Mouse (Mus musculus): Measurements from ENCODE around the gene Hist1h4n.
A peak's percentile ranks its signal among the peaks of the same experiment; 100 is the strongest.
"Not testable (repeated sequence)": the region's sequence is repeated elsewhere in the genome, so short reads cannot be mapped to it uniquely, and the experiment has no call there.

The Hist1h4n gene

GRCm38 (mm10) chr13:21831418-21832394 lies at the start of gene Hist1h4n:
Gene Hist1h4n, minus strand, starts transcription at chr13:21832196.
- not testable (repeated sequence) for DNase-seq (ENCODE audit: low read depth in 1 of 2, low spot score in 2 of 2)

- no peak for DNase-seq (ENCODE audit: low read depth in 1 of 2, low spot score in 2 of 2)
Measured at GRCm38 (mm10) chr13:21880735-21881134, 48.7 kb upstream of the Hist1h4n start.

GRCm38 (mm10) chr13:21865503-21865902 lies 33.5 kb upstream of the Hist1h4n start:
- not testable (repeated sequence) for DNase-seq (ENCODE audit: low read depth in 1 of 2, low spot score in 2 of 2)

- no peak for DNase-seq (ENCODE audit: low read depth in 1 of 2, low spot score in 2 of 2)
Measured at GRCm38 (mm10) chr13:21861608-21862007, 29.6 kb upstream of the Hist1h4n start.

GRCm38 (mm10) chr13:21855698-21856162 lies 23.7 kb upstream of the Hist1h4n start:
- DNase-seq (ENCODE audit: low read depth in 1 of 2, low spot score in 2 of 2), result no peak

- peak; percentile 45 to 72 for DNase-seq (ENCODE audit: low read depth in 1 of 2, low spot score in 2 of 2)
Measured at GRCm38 (mm10) chr13:21855146-21855545, 23.1 kb upstream of the Hist1h4n start.

- DNase-seq (ENCODE audit: low read depth in 1 of 2, low spot score in 2 of 2), result no peak
Measured at GRCm38 (mm10) chr13:21852215-21852945, 20.4 kb upstream of the Hist1h4n start.

GRCm38 (mm10) chr13:21850696-21851095 lies 18.7 kb upstream of the Hist1h4n start:
- DNase-seq (ENCODE audit: low read depth in 1 of 2, low spot score in 2 of 2), result not testable (repeated sequence)

- DNase-seq (ENCODE audit: low read depth in 1 of 2, low spot score in 2 of 2), result no peak
Measured at GRCm38 (mm10) chr13:21847883-21848282, 15.9 kb upstream of the Hist1h4n start.

GRCm38 (mm10) chr13:21846356-21846755 lies 14.4 kb upstream of the Hist1h4n start:
- not testable (repeated sequence) for DNase-seq (ENCODE audit: low read depth in 1 of 2, low spot score in 2 of 2)

- not testable (repeated sequence) for DNase-seq (ENCODE audit: low read depth in 1 of 2, low spot score in 2 of 2)
Measured at GRCm38 (mm10) chr13:21840508-21840907, 8.5 kb upstream of the Hist1h4n start.

GRCm38 (mm10) chr13:21833461-21833860 lies 1.5 kb upstream of the Hist1h4n start, which contains the start of the genes Hist1h2ap and Hist1h2br:
Gene Hist1h2ap, minus strand, starts transcription at chr13:21833507.
Gene Hist1h2br, plus strand, starts transcription at chr13:21833743.
- not testable (repeated sequence) for DNase-seq (ENCODE audit: low read depth in 1 of 2, low spot score in 2 of 2)

- DNase-seq (ENCODE audit: low read depth in 1 of 2, low spot score in 2 of 2), result no peak
Measured at GRCm38 (mm10) chr13:21830344-21830743, 1.7 kb downstream of the Hist1h4n start.

- no peak for DNase-seq (ENCODE audit: low read depth in 1 of 2, low spot score in 2 of 2)
Measured at GRCm38 (mm10) chr13:21828511-21828910, 3.5 kb downstream of the Hist1h4n start.

- DNase-seq (ENCODE audit: low read depth in 1 of 2, low spot score in 2 of 2), result not testable (repeated sequence)
Measured at GRCm38 (mm10) chr13:21820082-21820890, 11.7 kb downstream of the Hist1h4n start.

- not testable (repeated sequence) for DNase-seq (ENCODE audit: low read depth in 1 of 2, low spot score in 2 of 2)
Measured at GRCm38 (mm10) chr13:21812092-21812491, 19.9 kb downstream of the Hist1h4n start.

- DNase-seq (ENCODE audit: low read depth in 1 of 2, low spot score in 2 of 2), result peak in 1 of 2 experiments; percentile 21
Measured at GRCm38 (mm10) chr13:21811539-21811938, 20.5 kb downstream of the Hist1h4n start, which contains the start of gene Hist1h4m. Gene Hist1h4m, plus strand, starts transcription at chr13:21811746.

- DNase-seq (ENCODE audit: low read depth in 1 of 2, low spot score in 2 of 2), result not testable (repeated sequence)
Measured at GRCm38 (mm10) chr13:21811074-21811473, 20.9 kb downstream of the Hist1h4n start.

GRCm38 (mm10) chr13:21810073-21810472 lies 21.9 kb downstream of the Hist1h4n start, which contains the start of the genes Hist1h2bq and Hist1h2ao:
Gene Hist1h2bq, minus strand, starts transcription at chr13:21810197.
Gene Hist1h2ao, plus strand, starts transcription at chr13:21810465.
- DNase-seq (ENCODE audit: low read depth in 1 of 2, low spot score in 2 of 2), result not testable (repeated sequence)

GRCm38 (mm10) chr13:21803058-21803457 lies 28.9 kb downstream of the Hist1h4n start:
- not testable (repeated sequence) for DNase-seq (ENCODE audit: low read depth in 1 of 2, low spot score in 2 of 2)

Data from monocyte, adult 2 months (primary cell).